Mouse (Mus musculus) megakaryocyte, embryonic 14.5 days (primary cell): ENCODE measurements at regions not wholly inside any gene's neighbourhood (a gene's known extent, or its start where the extent isn't known, plus 50 kb on each side); places are given as distances from the start of the nearest gene placed in this dataset.

ENCODE experiments used
- FLI1 ChIP-seq: IDR thresholded peaks from 2 replicates; pipeline ENCODE4 v1.6.1; 2012; ENCODE audit warnings: low read length, inconsistent platforms, mixed read lengths
- GATA1 ChIP-seq: IDR thresholded peaks from 3 replicates; pipeline ENCODE4 v1.6.1; 2012; ENCODE audit warnings: mixed read lengths, low read length, inconsistent platforms, borderline replicate concordance

DNA sequence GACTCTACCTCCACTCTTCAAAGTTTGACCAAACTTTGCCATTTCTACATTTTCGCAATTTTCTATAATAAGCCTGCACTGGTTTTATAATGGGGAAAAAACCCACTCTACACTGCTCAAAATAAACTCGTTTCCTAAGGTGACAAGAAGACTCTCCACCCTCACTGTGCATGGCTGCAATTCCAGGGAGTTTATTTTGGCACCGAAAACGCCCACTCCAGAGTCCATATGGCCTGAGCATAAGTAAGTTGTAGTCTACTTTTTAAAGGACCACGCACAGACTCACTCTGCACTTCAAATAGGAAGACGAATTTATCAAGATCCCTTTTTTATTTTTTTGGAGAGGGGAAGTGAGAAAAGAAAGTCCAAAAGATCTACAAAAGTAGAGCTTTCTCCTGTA, 219.4 kb downstream of the Pdcd6ip start:
- TF ChIP-seq GATA1 (no peak), FLI1 (no peak)
